Mouse (Mus musculus) testis, adult 2 months (tissue): Measurements from ENCODE around the gene Fyn.

ENCODE experiments used
- CTCF ChIP-seq: fragments of 200-500 bp; IDR thresholded peaks from 2 replicates; pipeline ENCODE4 v1.5.1; 2012; ENCODE audit warnings: low read depth, mild to moderate bottlenecking, inconsistent platforms, low read length, moderate library complexity; ENCODE audit not compliant: control insufficient read depth, insufficient read depth, insufficient replicate concordance
- POLR2A ChIP-seq: fragments of 200-500 bp; IDR thresholded peaks from 2 replicates; pipeline ENCODE4 v1.6.1; 2012; ENCODE audit warnings: low read depth, mild to moderate bottlenecking, inconsistent platforms, low read length, moderate library complexity; ENCODE audit not compliant: control insufficient read depth

DNA sequence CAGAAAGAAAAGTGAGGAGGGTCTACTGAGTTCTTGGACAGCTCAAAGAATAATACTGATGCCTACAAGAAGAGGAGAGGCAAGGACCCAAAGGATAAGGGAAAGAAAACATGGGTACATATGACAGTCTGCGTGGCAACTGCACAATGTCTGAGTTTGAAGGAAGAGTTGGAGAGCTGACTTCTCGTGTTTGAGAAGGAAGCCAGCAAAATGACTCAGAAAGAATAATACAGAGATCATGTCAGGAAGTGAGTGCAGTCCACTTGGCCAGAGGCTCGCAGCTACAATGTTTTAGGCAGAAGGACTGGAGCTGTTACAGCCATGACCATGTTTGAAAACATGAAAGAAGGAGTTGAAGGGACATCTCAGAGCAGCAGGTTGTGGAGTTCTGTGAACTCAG, 190.7 kb downstream of the Fyn start:
- no peak for TF ChIP-seq POLR2A
- TF ChIP-seq CTCF = no peak
